Mouse (Mus musculus) urinary bladder, postnatal 25 days (tissue): Measurements from ENCODE around the gene Samd8.

Experiments
- DNase-seq: peaks from one replicate; pipeline ENCODE4 v3.0.0; 2022; ENCODE audit warnings: low spot score

Samd8 gene

DNA sequence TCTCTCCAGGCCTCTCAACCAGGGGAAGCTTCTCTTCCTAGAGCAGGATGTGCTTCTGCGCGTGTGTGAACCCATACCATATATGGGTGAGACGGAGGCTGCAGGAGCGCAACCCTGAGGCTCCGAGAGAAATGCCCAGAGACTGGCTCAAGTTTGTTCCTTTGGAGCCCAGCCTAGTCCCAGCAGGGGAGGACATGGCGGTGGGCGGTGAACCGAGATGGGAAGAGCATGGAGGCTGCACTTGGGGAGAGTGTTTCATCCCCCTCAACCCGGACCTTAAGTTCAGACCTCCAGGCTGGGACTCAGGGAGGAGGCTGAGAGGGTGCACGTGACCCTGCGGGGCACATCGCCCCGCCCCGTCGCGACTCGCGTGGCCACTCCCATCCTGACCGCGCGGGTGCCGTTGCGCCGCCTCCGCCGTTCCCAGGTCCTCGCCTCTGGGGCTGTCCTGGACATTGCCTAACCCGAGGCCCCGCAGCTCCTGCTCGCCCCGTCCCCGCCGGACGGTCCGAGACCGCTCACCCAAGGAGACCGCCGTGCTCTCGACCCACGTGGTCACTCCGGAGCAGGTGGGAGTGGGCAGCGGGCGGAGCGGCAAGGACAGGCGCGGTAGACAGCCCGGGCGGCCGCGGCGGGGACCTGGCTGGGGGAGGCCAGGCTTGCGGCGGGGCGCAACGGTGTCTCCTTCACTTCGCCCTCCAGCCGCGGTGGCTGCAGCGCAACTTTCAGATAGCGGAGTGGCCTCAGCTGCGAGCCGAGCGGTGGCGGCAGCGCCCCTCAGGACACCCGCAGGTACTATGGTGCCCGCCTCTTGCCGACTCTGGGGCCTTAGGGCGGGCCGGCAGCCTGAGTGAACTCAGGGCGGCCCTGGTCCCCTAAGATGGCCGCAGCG, 80.8 kb downstream of the Samd8 start:
- peak; percentile 94 for DNase-seq

DNA sequence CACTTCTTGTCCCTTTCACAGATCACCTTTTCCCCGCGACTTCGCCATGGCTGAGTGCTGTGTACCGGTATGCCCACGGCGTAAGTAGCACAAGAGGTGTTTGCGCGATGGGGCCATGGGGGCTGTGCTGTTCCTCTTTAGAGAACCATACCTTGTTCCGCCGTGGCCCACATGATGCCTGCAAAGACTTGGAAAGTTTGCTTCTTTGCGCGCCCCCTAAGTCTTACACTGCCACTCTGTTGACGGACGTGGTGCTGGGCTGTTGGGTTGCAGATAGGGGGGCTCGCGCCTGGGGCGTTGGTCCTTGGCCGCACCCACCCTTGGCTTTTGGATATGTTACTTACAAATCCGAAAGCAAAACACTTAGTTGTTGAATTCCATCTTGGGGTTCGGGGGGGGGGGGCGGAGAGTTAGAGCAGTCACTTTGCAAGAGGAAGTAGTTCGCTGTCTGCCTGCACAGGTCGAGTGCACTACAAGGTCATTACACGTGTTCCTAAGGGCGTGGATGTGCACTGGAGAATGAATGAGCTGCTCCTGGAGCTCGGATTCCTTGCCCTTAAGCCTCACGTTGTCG, 81.6 kb downstream of the Samd8 start:
- no peak for DNase-seq

DNA sequence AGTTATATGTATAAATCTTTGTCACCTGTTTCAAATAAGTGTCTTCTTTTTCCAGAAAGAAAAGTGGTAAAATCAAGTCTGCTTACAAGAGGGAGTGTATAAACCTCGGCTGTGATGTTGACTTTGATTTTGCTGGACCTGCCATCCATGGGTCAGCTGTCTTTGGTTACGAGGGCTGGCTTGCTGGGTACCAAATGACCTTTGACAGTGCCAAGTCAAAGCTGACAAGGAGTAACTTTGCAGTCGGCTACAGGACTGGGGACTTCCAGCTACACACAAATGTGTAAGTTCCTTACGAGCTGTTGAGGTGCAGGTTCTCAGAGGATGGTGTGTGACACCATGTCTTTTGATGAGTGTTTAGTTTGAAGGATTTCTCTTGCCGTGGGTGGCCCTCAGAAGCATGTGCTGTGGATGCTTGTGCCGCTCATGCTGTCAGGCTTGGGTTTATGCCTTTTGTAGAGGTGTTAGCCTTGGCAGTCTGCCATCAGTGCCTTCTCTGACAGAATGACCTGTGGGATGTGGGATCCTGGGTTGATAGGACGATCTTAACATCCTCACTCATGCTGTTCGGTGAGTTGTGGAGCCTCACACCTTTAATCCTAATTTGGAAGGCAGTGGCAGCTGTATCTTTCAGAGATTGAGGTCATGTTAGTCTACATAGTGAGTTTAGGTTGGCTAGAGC, 88.1 kb downstream of the Samd8 start:
- DNase-seq, result no peak

DNA sequence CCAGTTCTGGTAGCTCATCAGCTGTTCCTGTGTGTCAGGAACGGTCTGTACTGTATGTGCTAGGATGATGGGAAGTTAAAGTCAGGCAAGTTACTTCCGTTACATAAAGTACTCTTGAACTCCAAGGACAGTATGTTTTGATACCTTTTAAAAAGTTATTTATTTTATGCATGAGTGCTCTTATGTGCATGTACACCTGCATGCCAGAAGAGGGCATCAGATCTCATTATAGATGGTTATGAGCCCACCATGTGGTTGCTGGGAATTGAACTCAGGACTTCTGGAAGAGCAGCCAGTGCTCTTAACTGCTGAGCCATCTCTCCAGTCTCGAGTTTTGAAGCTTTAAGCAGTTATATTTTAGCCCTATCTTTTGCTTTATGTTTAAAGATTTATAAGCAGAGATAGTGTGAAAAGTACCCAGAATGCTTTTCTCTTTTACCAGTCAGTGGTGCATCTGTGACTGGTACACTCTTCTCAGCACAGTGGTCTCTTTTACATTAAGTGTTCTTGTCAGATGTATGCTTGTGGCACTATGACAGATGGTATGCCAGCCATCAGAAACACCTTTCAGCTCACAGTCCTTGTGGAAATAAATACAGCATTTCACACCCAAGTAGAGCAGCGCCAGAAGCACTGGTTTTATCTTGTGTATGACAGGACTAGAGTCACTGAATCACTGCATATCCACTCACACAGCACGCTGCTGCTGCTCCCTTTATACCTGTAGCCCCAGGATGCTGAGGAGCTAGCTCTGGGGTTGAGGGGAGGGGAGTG, 91.7 kb downstream of the Samd8 start:
- no peak for DNase-seq

DNA sequence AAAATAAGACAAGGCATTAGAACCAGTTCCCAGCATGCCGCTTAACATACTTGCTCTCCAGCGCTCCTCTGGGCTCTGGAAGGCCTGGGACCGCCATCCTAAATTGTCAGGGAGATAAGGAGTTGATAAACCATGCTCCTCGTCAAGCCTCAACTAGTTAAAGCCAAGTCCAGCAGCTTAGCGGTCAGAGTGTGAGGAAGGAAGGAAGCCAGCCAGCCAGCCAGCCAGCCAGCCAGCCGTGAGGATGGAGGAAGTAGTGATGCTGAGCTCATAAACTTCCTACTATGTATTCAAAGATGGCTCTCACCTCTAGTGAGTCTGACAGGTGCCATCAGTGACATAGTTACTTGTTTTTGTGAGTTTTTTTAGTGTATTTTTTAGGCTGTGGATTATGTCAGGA, 92.9 kb downstream of the Samd8 start:
- no peak for DNase-seq

DNA sequence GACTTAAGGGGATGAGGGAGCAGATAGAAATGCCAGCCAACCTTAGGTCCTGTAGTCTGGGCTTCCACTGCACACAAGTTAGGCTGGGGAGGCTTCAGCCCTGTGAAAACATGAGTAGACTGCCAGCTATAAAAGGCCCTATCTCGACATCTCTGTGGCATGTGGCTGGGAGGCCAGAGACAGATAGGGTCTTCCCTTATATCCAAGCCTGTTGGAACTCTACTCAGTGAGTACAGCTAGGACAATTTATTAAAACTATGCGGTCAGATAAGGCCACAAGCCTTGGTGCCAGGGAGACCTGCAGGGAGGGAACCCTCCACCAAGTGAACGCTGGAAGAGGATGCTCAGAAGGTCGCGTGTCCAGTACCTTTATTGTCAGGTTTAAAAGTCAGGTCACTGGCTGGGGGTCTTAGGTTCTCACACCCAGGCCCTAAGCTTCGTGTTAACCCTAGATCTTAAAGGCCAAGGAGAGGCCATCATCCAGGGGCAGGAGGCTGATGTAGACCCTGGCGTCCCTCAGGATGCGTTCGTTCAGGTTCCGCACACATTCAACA, 96.6 kb downstream of the Samd8 start:
- no peak for DNase-seq

DNA sequence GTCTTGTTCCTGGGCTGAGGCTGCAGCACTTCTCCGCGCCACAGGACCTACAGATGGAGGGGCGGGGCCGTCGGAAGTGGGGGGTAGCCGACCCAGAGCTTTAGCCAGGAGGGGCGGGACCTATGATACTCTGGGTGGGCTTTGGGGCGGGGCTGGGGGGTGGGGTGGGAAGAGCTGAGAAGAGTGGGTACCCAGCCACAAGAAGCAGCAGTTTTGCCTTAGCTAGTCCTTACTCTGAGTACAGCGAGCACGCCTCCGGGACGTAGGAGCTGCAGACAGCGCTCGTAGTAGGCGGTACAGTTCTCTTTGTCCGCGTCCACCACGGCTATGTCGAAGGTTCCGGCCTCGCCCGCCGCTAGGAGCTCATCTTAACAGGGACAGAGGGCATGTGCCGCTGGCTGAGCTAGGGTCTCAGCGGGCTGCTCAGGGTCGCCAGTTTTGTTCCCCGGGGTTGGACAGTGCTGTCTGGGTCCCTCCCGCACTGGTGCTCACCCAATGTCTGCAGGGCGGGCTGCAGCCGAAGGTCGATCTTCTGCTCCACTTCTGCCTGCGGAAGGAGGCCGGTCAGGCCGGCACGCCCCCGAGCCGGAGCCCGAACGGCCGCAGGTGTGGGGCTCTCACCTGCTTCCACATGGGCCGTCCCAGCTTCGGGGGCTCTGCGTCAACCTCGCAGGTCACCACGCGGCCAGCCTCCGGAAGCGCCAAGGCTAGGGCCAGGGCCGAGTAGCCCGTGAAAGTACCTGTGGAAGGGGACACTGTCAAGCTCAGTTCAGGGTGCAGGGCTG, 97.2 kb downstream of the Samd8 start:
- peak; percentile 25 for DNase-seq
